Mouse (Mus musculus) heart, postnatal 4 days (tissue): ENCODE data around the gene Tnrc6a. TPM values are rescaled to one million over a fixed set of nuclear protein-coding genes. Genes with fewer than 3 reads are reported as not detected.

Experiments
- DNase-seq: peaks from one replicate; pipeline ENCODE4 v3.0.0; 2021
- total RNA-seq, 2 experiments: library from RNA; stranded (reverse); gene quantifications; 2 replicates each; pipeline ENCODE4 v1.2.3; 2021

Tnrc6a gene
- total RNA-seq, 2 experiments from 2014 or later: 44.5 to 50.1 TPM

GRCm38 (mm10) chr7:123126056-123126455 lies 2.4 kb downstream of the Tnrc6a start:
- DNase-seq: no peak

GRCm38 (mm10) chr7:123127301-123127700 lies 3.6 kb downstream of the Tnrc6a start:
- DNase-seq: no peak

- DNase-seq: no peak
These were observed 4.3 kb downstream of the Tnrc6a start for GRCm38 (mm10) chr7:123127981-123128380.

- no peak for DNase-seq
These were observed 5.4 kb downstream of the Tnrc6a start for GRCm38 (mm10) chr7:123129061-123129460.

- DNase-seq: no peak
These were observed 6.5 kb downstream of the Tnrc6a start for GRCm38 (mm10) chr7:123130198-123130597.

GRCm38 (mm10) chr7:123132401-123132800 lies 8.7 kb downstream of the Tnrc6a start:
- no peak for DNase-seq

GRCm38 (mm10) chr7:123134876-123135275 lies 11.2 kb downstream of the Tnrc6a start:
- no peak for DNase-seq

GRCm38 (mm10) chr7:123135655-123136054 lies 12.0 kb downstream of the Tnrc6a start:
- DNase-seq: no peak

GRCm38 (mm10) chr7:123138001-123138400 lies 14.3 kb downstream of the Tnrc6a start:
- DNase-seq: no peak

GRCm38 (mm10) chr7:123146141-123146846 lies 22.6 kb downstream of the Tnrc6a start:
- DNase-seq: no peak

- DNase-seq: no peak
These were observed 24.1 kb downstream of the Tnrc6a start for GRCm38 (mm10) chr7:123147787-123148186.

- DNase-seq: no peak
These were observed 25.2 kb downstream of the Tnrc6a start for GRCm38 (mm10) chr7:123148935-123149334.

- peak; percentile 48 for DNase-seq
These were observed 38.7 kb downstream of the Tnrc6a start for GRCm38 (mm10) chr7:123162346-123162745.

GRCm38 (mm10) chr7:123167436-123167835 lies 43.8 kb downstream of the Tnrc6a start:
- DNase-seq: no peak

- DNase-seq: no peak
These were observed 45.9 kb downstream of the Tnrc6a start for GRCm38 (mm10) chr7:123169618-123170017.

- DNase-seq: no peak
These were observed 48.4 kb downstream of the Tnrc6a start for GRCm38 (mm10) chr7:123172101-123172500.

- no peak for DNase-seq
These were observed 53.5 kb downstream of the Tnrc6a start for GRCm38 (mm10) chr7:123177215-123177614.

GRCm38 (mm10) chr7:123181787-123182701 lies 58.4 kb downstream of the Tnrc6a start:
- no peak for DNase-seq

GRCm38 (mm10) chr7:123184891-123185290 lies 61.2 kb downstream of the Tnrc6a start:
- DNase-seq: no peak

GRCm38 (mm10) chr7:123186463-123186862 lies 62.8 kb downstream of the Tnrc6a start:
- DNase-seq: no peak

GRCm38 (mm10) chr7:123187246-123187645 lies 63.6 kb downstream of the Tnrc6a start:
- no peak for DNase-seq

- no peak for DNase-seq
These were observed 64.8 kb downstream of the Tnrc6a start for GRCm38 (mm10) chr7:123188462-123188861.

- DNase-seq: no peak
These were observed 66.1 kb downstream of the Tnrc6a start for GRCm38 (mm10) chr7:123189762-123190161.

GRCm38 (mm10) chr7:123191731-123192130 lies 68.0 kb downstream of the Tnrc6a start:
- DNase-seq: no peak
